ENCODE assay signal across 11 mouse cellular contexts in genomic region chr9:41614002-41614401, GRCm38 (mm10).
DNase-seq lines count a peak whose midpoint lies in the region; ATAC-seq lines count a peak whose summit lies in the region.
"Had no signal": no experiment of that assay in that cellular context is flagged by ENCODE, and none has a peak within 500 bp of the region (broad histone marks: within the 10 kb centered on the region; RNA-seq: fewer than 3 reads in every experiment).

No protein-coding gene starts in this region.

- WGBS in embryonic facial prominence, embryonic 10.5 days = 22% methylated on average over 7 of the region's 7 CpGs
- WGBS in forebrain, embryonic 10.5 days = 47% methylated on average over 7 of the region's 7 CpGs
- 21% methylated on average over 7 of the region's 7 CpGs for WGBS in hindbrain, embryonic 16.5 days
- 14% methylated on average over 7 of the region's 7 CpGs for WGBS in midbrain, embryonic 15.5 days

- intact Hi-C loops in left cerebral cortex, postnatal 36 days (cut with DNase I) = loop anchor here (10.0 kb wide), 1 partner anchor 121 kb away; no protein-coding TSS in a partner anchor

- no peaks in the 10 kb centered on the region for H3K9me3 ChIP-seq in embryonic facial prominence, embryonic 10.5 days
- no peaks in the 10 kb centered on the region for H3K9me3 ChIP-seq in forebrain, embryonic 10.5 days
- H3K9me3 ChIP-seq in hindbrain, embryonic 16.5 days (ENCODE audit: control insufficient read depth, low read length) = no peaks in the 10 kb centered on the region
- H3K9me3 ChIP-seq in midbrain, embryonic 15.5 days = no peaks in the 10 kb centered on the region
- H3K9me3 ChIP-seq: lung, embryonic 15.5 days had no signal

- H3K9ac ChIP-seq in hindbrain, embryonic 16.5 days (ENCODE audit: low read depth, low read length) = peak overlapping the region; percentile 23; the same call in 1 of the 2 replicates
- no peak overlapping the region for H3K9ac ChIP-seq in midbrain, embryonic 15.5 days
- H3K9ac ChIP-seq: lung, embryonic 15.5 days had no signal

- no peaks in the 10 kb centered on the region for H3K36me3 ChIP-seq in embryonic facial prominence, embryonic 10.5 days (replicated peaks)
- no peaks in the 10 kb centered on the region for H3K36me3 ChIP-seq in forebrain, embryonic 10.5 days (replicated peaks)
- H3K36me3 ChIP-seq in hindbrain, embryonic 16.5 days (ENCODE audit: control insufficient read depth, insufficient read depth, low read length) = no peaks in the 10 kb centered on the region
- H3K36me3 ChIP-seq in midbrain, embryonic 15.5 days (replicated peaks) = no peaks in the 10 kb centered on the region
- H3K36me3 ChIP-seq: lung, embryonic 15.5 days had no signal

- H3K4me3 ChIP-seq in embryonic facial prominence, embryonic 10.5 days = no peak overlapping the region; the same call in 1 of the 2 replicates
- no peak overlapping the region for H3K4me3 ChIP-seq in forebrain, embryonic 10.5 days
- H3K4me3 ChIP-seq in hindbrain, embryonic 16.5 days (ENCODE audit: low read length) = no peak overlapping the region
- H3K4me3 ChIP-seq in midbrain, embryonic 15.5 days = no peak overlapping the region
- H3K4me3 ChIP-seq: left cerebral cortex, adult 2 months; lung, embryonic 15.5 days had no signal

- H3K4me2 ChIP-seq in hindbrain, embryonic 16.5 days (ENCODE audit: low read length) = no peak overlapping the region
- no peak overlapping the region for H3K4me2 ChIP-seq in midbrain, embryonic 15.5 days
- H3K4me2 ChIP-seq: lung, embryonic 15.5 days had no signal

- peaks cover 59% of the 10 kb centered on the region for H3K4me1 ChIP-seq in embryonic facial prominence, embryonic 10.5 days
- H3K4me1 ChIP-seq in forebrain, embryonic 10.5 days = peaks cover 56% of the 10 kb centered on the region
- peaks cover 31% of the 10 kb centered on the region for H3K4me1 ChIP-seq in hindbrain, embryonic 16.5 days (ENCODE audit: control insufficient read depth, insufficient read depth, low read depth, low read length)
- peaks cover 48% of the 10 kb centered on the region for H3K4me1 ChIP-seq in midbrain, embryonic 15.5 days

- ATAC-seq in hindbrain, embryonic 16.5 days = no peak
- no peak for ATAC-seq in midbrain, embryonic 15.5 days (replicated peaks)

- H3K27me3 ChIP-seq in embryonic facial prominence, embryonic 10.5 days (replicated peaks; ENCODE audit: low read depth, poor library complexity, severe bottlenecking) = no peaks in the 10 kb centered on the region
- no peaks in the 10 kb centered on the region for H3K27me3 ChIP-seq in forebrain, embryonic 10.5 days (ENCODE audit: poor library complexity, severe bottlenecking)
- H3K27me3 ChIP-seq in hindbrain, embryonic 16.5 days (replicated peaks; ENCODE audit: control insufficient read depth, insufficient read depth, low read length) = no peaks in the 10 kb centered on the region
- no peaks in the 10 kb centered on the region for H3K27me3 ChIP-seq in midbrain, embryonic 15.5 days (replicated peaks)
- H3K27me3 ChIP-seq: lung, embryonic 15.5 days had no signal

- peak overlapping the region; percentile 84 for H3K27ac ChIP-seq in embryonic facial prominence, embryonic 10.5 days (replicated peaks)
- peak overlapping the region; percentile 87 for H3K27ac ChIP-seq in forebrain, embryonic 10.5 days
- peak overlapping the region; percentile 71 for H3K27ac ChIP-seq in hindbrain, embryonic 16.5 days (ENCODE audit: low read depth, low read length)
- peak overlapping the region; percentile 88 for H3K27ac ChIP-seq in midbrain, embryonic 15.5 days
- H3K27ac ChIP-seq: left cerebral cortex, adult 2 months had no signal

- peak; percentile 69 for DNase-seq in embryonic facial prominence, embryonic 10.5 days (ENCODE audit: low spot score)
- no peak for DNase-seq in forebrain, embryonic 10.5 days (ENCODE audit: extremely low spot score, low spot score)
- DNase-seq in spleen, adult 18-20 months = no peak
- no peak for DNase-seq in spleen, postnatal 10 days (ENCODE audit: low spot score in 2 of 2)
- no peak for DNase-seq in left cerebral cortex, postnatal 36 days (ENCODE audit: low spot score in 2 of 2)
- DNase-seq: kidney, adult 2 months; right cerebral cortex, postnatal 4 days had no signal
